Mouse (Mus musculus) limb, embryonic 15.5 days (tissue): ENCODE measurements around the gene Pla2g4a. TPM values are rescaled to one million over a fixed set of nuclear protein-coding genes. Genes with fewer than 3 reads are reported as not detected.

Experiments used
- ATAC-seq: fragments of 200-750 bp; cut with Nextera tagmentation; 2 replicates; pipeline ENCODE4 v1.8.0; 2017; ENCODE audit warnings: low read depth, moderate TSS enrichment; ENCODE audit not compliant: insufficient number of reproducible peaks, low FRiP score, low TSS enrichment
- H3K27ac ChIP-seq: fragments of 300-500 bp; sonication (generic); 2 replicates; pipeline ENCODE4 v1.5.1; 2015; ENCODE audit warnings: moderate library complexity, mild to moderate bottlenecking, inconsistent platforms
- H3K27me3 ChIP-seq: fragments of 300-500 bp; sonication (generic); 2 replicates; pipeline ENCODE4 v1.6.1; 2015; ENCODE audit warnings: inconsistent platforms
- H3K36me3 ChIP-seq: fragments of 300-500 bp; sonication (generic); 2 replicates; pipeline ENCODE4 v1.6.1; 2015; ENCODE audit warnings: inconsistent platforms
- H3K4me1 ChIP-seq: fragments of 300-500 bp; sonication (generic); 2 replicates; pipeline ENCODE4 v1.6.1; 2015; ENCODE audit warnings: inconsistent platforms
- H3K4me2 ChIP-seq: fragments of 300-500 bp; sonication (generic); 2 replicates; pipeline ENCODE4 v1.6.1; 2015; ENCODE audit warnings: mild to moderate bottlenecking, inconsistent platforms
- H3K4me3 ChIP-seq: fragments of 300-500 bp; sonication (generic); 2 replicates; pipeline ENCODE4 v1.5.1; 2015; ENCODE audit warnings: mild to moderate bottlenecking, inconsistent platforms
- H3K9ac ChIP-seq: fragments of 300-500 bp; sonication (generic); 2 replicates; pipeline ENCODE4 v1.6.1; 2015; ENCODE audit warnings: inconsistent platforms
- H3K9me3 ChIP-seq: fragments of 300-500 bp; sonication (generic); 2 replicates; pipeline ENCODE4 v1.6.1; 2016; ENCODE audit warnings: inconsistent platforms
- WGBS: fragments of 180-500 bp; shearing (Covaris S2); methylation state at CpG from one replicate; pipeline ENCODE4 v1.1.7; 2015; 5-methylcytosine and 5-hydroxymethylcytosine counted together
- polyA plus RNA-seq: library from polyadenylated mRNA; unstranded; fragments of >200 nt; fragmentation: Nextera tagmentation; extraction: Ambion mirVana; gene quantifications from 2 replicates; pipeline ENCODE4 v1.2.1, GENCODE M21; 2015

Pla2g4a gene
- polyA plus RNA-seq, 1 experiment from 2014 or later, result 19.5 TPM

DNA sequence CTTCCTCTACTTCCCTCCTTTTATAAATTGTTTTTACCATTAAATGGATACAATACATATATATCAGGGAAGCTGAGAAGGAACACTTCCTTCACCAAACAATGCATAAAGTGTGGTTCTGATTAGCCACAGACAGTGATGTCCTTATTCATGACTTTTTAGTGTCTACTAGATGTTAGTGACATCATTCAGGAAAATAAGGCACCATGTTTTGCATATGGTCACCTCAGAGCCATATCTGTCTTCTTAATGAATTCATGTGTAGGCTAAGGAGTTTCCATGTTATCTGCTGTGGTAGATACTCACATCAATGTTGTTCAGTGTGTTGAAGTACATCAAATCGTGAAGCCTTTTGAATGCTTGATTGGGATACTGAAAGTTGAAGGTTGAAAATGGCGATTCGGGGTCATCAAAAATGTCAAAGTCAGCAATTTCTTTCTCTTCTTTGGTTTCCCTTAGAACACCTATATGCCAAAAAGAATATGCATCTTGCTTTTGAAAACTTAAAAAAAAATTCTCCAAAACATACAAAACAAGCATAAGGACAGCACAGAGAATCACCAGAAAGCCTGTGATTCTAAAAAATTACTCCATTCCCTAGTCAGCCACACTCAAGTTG, 120.7 kb downstream of the Pla2g4a start:
- H3K4me3 ChIP-seq, result no peak overlapping the region
- no peaks in the 10 kb centered on the region for H3K27me3 ChIP-seq
- no peak overlapping the region for H3K9ac ChIP-seq
- H3K36me3 ChIP-seq, result no peaks in the 10 kb centered on the region
- H3K4me1 ChIP-seq, result no peaks in the 10 kb centered on the region
- H3K9me3 ChIP-seq, result no peaks in the 10 kb centered on the region
- no peak overlapping the region for H3K27ac ChIP-seq
- ATAC-seq, result no peak
- whole genome bisulfite sequencing, result 93% methylated on average over 3 of the region's 3 CpGs
- H3K4me2 ChIP-seq, result no peak overlapping the region

DNA sequence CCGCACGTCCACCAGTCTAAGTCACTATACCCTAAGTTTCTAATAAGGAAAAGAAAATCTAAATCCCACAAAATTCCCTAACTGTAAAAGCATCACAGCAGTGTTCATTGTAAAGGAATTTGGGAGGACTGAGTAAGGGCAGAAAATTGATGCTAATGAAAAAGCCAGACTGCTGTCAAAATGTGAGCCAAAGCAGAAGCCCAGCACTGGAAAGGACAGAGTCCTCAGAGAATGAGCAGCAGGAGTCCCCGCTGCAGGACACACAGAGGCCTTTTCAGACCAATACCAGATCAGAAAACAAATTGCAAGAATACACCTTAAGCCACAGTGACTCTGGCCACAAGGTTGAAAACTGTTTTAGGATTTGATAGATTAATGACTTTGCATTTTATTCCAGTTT, 124.6 kb downstream of the Pla2g4a start:
- H3K27ac ChIP-seq, result no peak overlapping the region
- H3K4me3 ChIP-seq, result no peak overlapping the region
- no peaks in the 10 kb centered on the region for H3K27me3 ChIP-seq
- H3K4me2 ChIP-seq, result no peak overlapping the region
- no peak for ATAC-seq
- H3K9ac ChIP-seq, result no peak overlapping the region
- H3K9me3 ChIP-seq, result no peaks in the 10 kb centered on the region
- 64% methylated on average over 3 of the region's 3 CpGs for WGBS
- H3K4me1 ChIP-seq, result no peaks in the 10 kb centered on the region
- no peaks in the 10 kb centered on the region for H3K36me3 ChIP-seq

DNA sequence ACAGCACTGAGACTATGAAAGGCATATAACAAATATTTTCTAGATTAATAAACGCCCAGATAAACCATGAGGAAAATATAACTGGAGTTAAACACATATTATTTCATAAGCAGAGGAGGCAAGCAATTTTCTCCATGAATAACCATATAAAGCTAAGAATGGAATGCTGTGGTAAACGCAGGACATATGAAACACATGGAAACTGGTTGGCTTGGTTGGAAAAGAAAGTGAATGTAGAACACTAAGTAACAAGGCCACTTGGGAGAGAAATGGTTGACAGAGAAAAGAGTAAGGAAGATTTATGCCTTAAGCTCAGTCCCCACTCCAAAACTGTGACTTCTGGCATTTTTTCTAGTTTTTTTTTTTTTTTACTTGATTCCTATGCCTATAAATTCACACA, 127.2 kb downstream of the Pla2g4a start:
- H3K4me3 ChIP-seq, result no peak overlapping the region
- H3K9ac ChIP-seq, result no peak overlapping the region
- no peaks in the 10 kb centered on the region for H3K36me3 ChIP-seq
- H3K4me2 ChIP-seq, result no peak overlapping the region
- WGBS, result 51% methylated on average over 2 of the region's 2 CpGs
- H3K9me3 ChIP-seq, result no peaks in the 10 kb centered on the region
- H3K4me1 ChIP-seq, result no peaks in the 10 kb centered on the region
- no peak overlapping the region for H3K27ac ChIP-seq
- H3K27me3 ChIP-seq, result no peaks in the 10 kb centered on the region
- no peak for ATAC-seq

DNA sequence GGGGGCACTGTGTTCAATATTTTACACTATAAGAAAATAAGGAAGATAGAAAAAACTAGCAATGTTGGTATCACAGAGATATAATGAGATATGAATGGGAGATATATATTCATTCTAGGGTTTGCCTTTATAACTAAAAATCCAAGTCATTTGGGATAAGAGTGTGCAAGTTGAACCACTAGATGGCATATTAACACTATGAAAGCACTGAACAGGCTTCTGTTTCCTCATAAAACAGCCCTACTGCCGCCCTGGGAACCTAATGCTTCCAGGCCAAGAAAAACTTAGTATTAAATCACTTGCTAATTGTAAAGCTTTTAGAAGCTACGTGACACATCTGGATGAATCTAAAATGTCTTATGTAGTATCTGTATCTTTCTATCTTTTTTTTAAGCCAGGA, 128.1 kb downstream of the Pla2g4a start:
- H3K4me3 ChIP-seq, result no peak overlapping the region
- no peaks in the 10 kb centered on the region for H3K9me3 ChIP-seq
- H3K4me1 ChIP-seq, result no peaks in the 10 kb centered on the region
- no peaks in the 10 kb centered on the region for H3K36me3 ChIP-seq
- no peak overlapping the region for H3K27ac ChIP-seq
- no peaks in the 10 kb centered on the region for H3K27me3 ChIP-seq
- no peak overlapping the region for H3K4me2 ChIP-seq
- H3K9ac ChIP-seq, result no peak overlapping the region
- no peak for ATAC-seq
- 5% methylated on average over 2 of the region's 2 CpGs for WGBS

GRCm38 (mm10) chr1:149832514-149832913, 128.6 kb downstream of the Pla2g4a start:
- no peak for ATAC-seq
- no peaks in the 10 kb centered on the region for H3K36me3 ChIP-seq
- 58% methylated on average over 1 of the region's 1 CpGs for WGBS
- H3K27me3 ChIP-seq, result no peaks in the 10 kb centered on the region
- no peak overlapping the region for H3K4me3 ChIP-seq
- H3K4me1 ChIP-seq, result no peaks in the 10 kb centered on the region
- H3K27ac ChIP-seq, result no peak overlapping the region
- H3K4me2 ChIP-seq, result no peak overlapping the region
- H3K9ac ChIP-seq, result no peak overlapping the region
- H3K9me3 ChIP-seq, result no peaks in the 10 kb centered on the region

DNA sequence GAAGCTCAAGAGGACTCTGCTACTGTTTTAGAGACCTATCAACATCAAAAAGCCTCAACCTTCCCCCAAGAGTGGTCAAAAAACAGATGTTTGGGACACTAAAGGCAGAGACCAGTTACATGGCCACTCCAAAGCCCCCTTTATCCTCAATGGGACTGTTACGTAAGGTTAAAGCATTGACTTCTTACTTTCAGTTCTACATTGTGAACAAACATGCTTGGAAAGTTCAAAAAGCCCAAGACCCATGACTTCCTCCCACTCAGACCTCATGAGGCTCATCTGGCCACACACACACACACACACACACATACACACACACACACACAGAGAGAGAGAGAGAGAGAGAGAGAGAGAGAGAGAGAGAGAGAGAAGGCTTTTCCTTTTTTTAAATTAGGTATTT, 130.0 kb downstream of the Pla2g4a start:
- H3K9ac ChIP-seq, result no peak overlapping the region
- H3K36me3 ChIP-seq, result no peaks in the 10 kb centered on the region
- no peak overlapping the region for H3K27ac ChIP-seq
- no peaks in the 10 kb centered on the region for H3K9me3 ChIP-seq
- H3K4me1 ChIP-seq, result no peaks in the 10 kb centered on the region
- WGBS, result 86% methylated on average over 1 of the region's 1 CpGs
- H3K27me3 ChIP-seq, result no peaks in the 10 kb centered on the region
- H3K4me2 ChIP-seq, result no peak overlapping the region
- no peak overlapping the region for H3K4me3 ChIP-seq
- ATAC-seq, result no peak

GRCm38 (mm10) chr1:149813616-149814345, 147.3 kb downstream of the Pla2g4a start:
- WGBS, result 50% methylated on average over 4 of the region's 4 CpGs
- Histone ChIP-seq H3K36me3 (no peaks in the 10 kb centered on the region), H3K9ac (no peak overlapping the region), H3K9me3 (no peaks in the 10 kb centered on the region), H3K4me1 (no peaks in the 10 kb centered on the region), H3K27ac (no peak overlapping the region), H3K4me2 (no peak overlapping the region), H3K4me3 (no peak overlapping the region), H3K27me3 (no peaks in the 10 kb centered on the region)
- no peak for ATAC-seq

DNA sequence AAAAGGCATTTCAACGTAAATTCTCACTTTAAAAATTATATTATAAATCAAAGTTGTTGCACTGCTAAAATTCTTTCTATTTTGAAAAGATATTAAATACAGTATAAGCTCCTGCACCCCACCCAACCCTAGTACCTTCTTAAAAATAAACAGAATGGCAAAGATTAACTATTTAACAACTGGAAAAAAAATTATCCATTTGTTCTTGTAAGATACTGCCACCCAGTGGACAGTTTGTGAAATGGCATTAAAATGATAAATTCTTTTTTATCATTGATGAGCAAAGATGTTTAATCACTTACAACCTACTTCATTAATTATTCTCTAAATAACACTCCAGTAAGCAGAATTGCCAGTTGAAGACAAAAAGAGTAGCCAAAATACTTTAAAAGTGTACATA, 151.6 kb downstream of the Pla2g4a start:
- ATAC-seq, result no peak
- WGBS, result 70% methylated on average over 1 of the region's 1 CpGs

More for the DNA sequence above, 151.6 kb downstream of the Pla2g4a start:
- no peaks in the 10 kb centered on the region for H3K36me3 ChIP-seq
- no peaks in the 10 kb centered on the region for H3K27me3 ChIP-seq
- no peaks in the 10 kb centered on the region for H3K9me3 ChIP-seq
- no peak overlapping the region for H3K9ac ChIP-seq
- no peak overlapping the region for H3K4me2 ChIP-seq
- no peaks in the 10 kb centered on the region for H3K4me1 ChIP-seq
- H3K27ac ChIP-seq, result no peak overlapping the region
- H3K4me3 ChIP-seq, result no peak overlapping the region

Other genes with a start within 250 kb of the Pla2g4a start
- gene Ptgs2, start 138.7 kb upstream of the Pla2g4a start, polyA plus RNA-seq, result 0.31 and 0.77 TPM in 2 replicates